Mouse (Mus musculus): ENCODE measurements at regions not wholly inside any gene's neighbourhood (a gene's known extent, or its start where the extent isn't known, plus 50 kb on each side); places are given as distances from the start of the nearest gene placed in this dataset.

DNA sequence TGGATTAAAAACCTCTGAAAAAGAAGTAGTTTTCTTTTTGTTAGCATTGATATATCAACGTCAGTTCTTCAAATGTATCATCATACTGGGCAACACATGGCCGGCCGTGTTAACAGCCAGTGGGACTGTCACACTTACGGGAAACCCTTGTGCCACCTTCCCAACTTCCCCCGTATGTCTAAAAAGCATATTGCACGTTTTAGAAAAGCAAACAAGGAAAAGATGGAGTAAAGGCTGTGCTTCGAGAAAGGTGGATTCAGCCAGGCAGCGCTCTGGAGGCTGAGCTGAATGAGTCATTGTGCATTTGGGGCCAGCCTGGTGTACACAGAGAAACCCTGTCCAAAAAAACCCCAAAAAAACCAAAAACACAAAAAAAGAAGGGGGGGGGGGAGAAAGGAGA lies 193.4 kb downstream of the 3100002H09Rik start:
- WGBS, result 88% methylated on average over 8 of the region's 8 CpGs
- ATAC-seq (ENCODE audit: insufficient number of reproducible peaks, low FRiP score, low TSS enrichment, low read depth), result no peak
- H3K4me3 ChIP-seq (ENCODE audit: low read depth, low read length), result no peak overlapping the region
- H3K9ac ChIP-seq (ENCODE audit: low read length), result no peak overlapping the region
- no peaks in the 10 kb centered on the region for H3K27me3 ChIP-seq (ENCODE audit: control insufficient read depth, insufficient read depth, low read length)
- DNase-seq (ENCODE audit: low spot score), result no peak
- H3K27ac ChIP-seq (replicated peaks; ENCODE audit: low read depth, low read length), result no peak overlapping the region
- no peak overlapping the region for H3K4me2 ChIP-seq (ENCODE audit: low read depth, severe bottlenecking)
- no peaks in the 10 kb centered on the region for H3K4me1 ChIP-seq (ENCODE audit: control insufficient read depth, insufficient read depth, low read length)
- H3K36me3 ChIP-seq (ENCODE audit: control insufficient read depth, insufficient read depth, low read length), result no peaks in the 10 kb centered on the region
- no peaks in the 10 kb centered on the region for H3K9me3 ChIP-seq (ENCODE audit: control insufficient read depth, low read length)

GRCm38 (mm10) chr4:124416266-124416665 lies 194.3 kb downstream of the 3100002H09Rik start:
- Histone ChIP-seq H3K27ac (replicated peaks; ENCODE audit: low read depth, low read length) (no peak overlapping the region), H3K4me1 (ENCODE audit: control insufficient read depth, insufficient read depth, low read length) (no peaks in the 10 kb centered on the region), H3K27me3 (ENCODE audit: control insufficient read depth, insufficient read depth, low read length) (no peaks in the 10 kb centered on the region), H3K4me2 (ENCODE audit: low read depth, severe bottlenecking) (no peak overlapping the region), H3K4me3 (ENCODE audit: low read depth, low read length) (no peak overlapping the region), H3K9me3 (ENCODE audit: control insufficient read depth, low read length) (no peaks in the 10 kb centered on the region), H3K9ac (ENCODE audit: low read length) (no peak overlapping the region), H3K36me3 (ENCODE audit: control insufficient read depth, insufficient read depth, low read length) (no peaks in the 10 kb centered on the region)
- ATAC-seq (ENCODE audit: insufficient number of reproducible peaks, low FRiP score, low TSS enrichment, low read depth) (no peak), DNase-seq (ENCODE audit: low spot score) (no peak)
- WGBS, result 87% methylated on average over 6 of the region's 6 CpGs

- WGBS, result 77% methylated on average over 7 of the region's 7 CpGs
- H3K9ac ChIP-seq (ENCODE audit: low read length), result no peak overlapping the region
- H3K4me2 ChIP-seq (ENCODE audit: low read depth, severe bottlenecking), result no peak overlapping the region
- no peaks in the 10 kb centered on the region for H3K9me3 ChIP-seq (ENCODE audit: control insufficient read depth, low read length)
- no peak for ATAC-seq (ENCODE audit: insufficient number of reproducible peaks, low FRiP score, low TSS enrichment, low read depth)
- H3K27me3 ChIP-seq (ENCODE audit: control insufficient read depth, insufficient read depth, low read length), result no peaks in the 10 kb centered on the region
- no peak overlapping the region for H3K4me3 ChIP-seq (ENCODE audit: low read depth, low read length)
- DNase-seq (ENCODE audit: low spot score), result no peak
- H3K4me1 ChIP-seq (ENCODE audit: control insufficient read depth, insufficient read depth, low read length), result no peaks in the 10 kb centered on the region
- no peaks in the 10 kb centered on the region for H3K36me3 ChIP-seq (ENCODE audit: control insufficient read depth, insufficient read depth, low read length)
- no peak overlapping the region for H3K27ac ChIP-seq (replicated peaks; ENCODE audit: low read depth, low read length)
Observed at GRCm38 (mm10) chr4:124414386-124414785, 196.2 kb downstream of the 3100002H09Rik start.

- DNase-seq (ENCODE audit: low spot score) (no peak), ATAC-seq (ENCODE audit: insufficient number of reproducible peaks, low FRiP score, low TSS enrichment, low read depth) (no peak)
- H3K27ac ChIP-seq (replicated peaks; ENCODE audit: low read depth, low read length), result no peak overlapping the region
- no peak overlapping the region for H3K4me2 ChIP-seq (ENCODE audit: low read depth, severe bottlenecking)
- WGBS, result 100% methylated on average over 1 of the region's 1 CpGs
- no peaks in the 10 kb centered on the region for H3K36me3 ChIP-seq (ENCODE audit: control insufficient read depth, insufficient read depth, low read length)
- no peak overlapping the region for H3K4me3 ChIP-seq (ENCODE audit: low read depth, low read length)
- no peaks in the 10 kb centered on the region for H3K4me1 ChIP-seq (ENCODE audit: control insufficient read depth, insufficient read depth, low read length)
- H3K9me3 ChIP-seq (ENCODE audit: control insufficient read depth, low read length), result no peaks in the 10 kb centered on the region
- H3K9ac ChIP-seq (ENCODE audit: low read length), result no peak overlapping the region
- H3K27me3 ChIP-seq (ENCODE audit: control insufficient read depth, insufficient read depth, low read length), result no peaks in the 10 kb centered on the region
Observed at GRCm38 (mm10) chr4:124409279-124409678, 201.3 kb downstream of the 3100002H09Rik start.

- H3K4me1 ChIP-seq (ENCODE audit: control insufficient read depth, insufficient read depth, low read length), result 0 out of 2 replicates have a peak, but pooled peaks cover 3% of the 10 kb centered on the region
- no peak overlapping the region for H3K9ac ChIP-seq (ENCODE audit: low read length)
- no peak overlapping the region for H3K4me3 ChIP-seq (ENCODE audit: low read depth, low read length)
- WGBS, result 36% methylated on average over 8 of the region's 8 CpGs
- no peaks in the 10 kb centered on the region for H3K36me3 ChIP-seq (ENCODE audit: control insufficient read depth, insufficient read depth, low read length)
- no peak for ATAC-seq (ENCODE audit: insufficient number of reproducible peaks, low FRiP score, low TSS enrichment, low read depth)
- H3K9me3 ChIP-seq (ENCODE audit: control insufficient read depth, low read length), result no peaks in the 10 kb centered on the region
- no peak overlapping the region for H3K27ac ChIP-seq (replicated peaks; ENCODE audit: low read depth, low read length)
- H3K4me2 ChIP-seq (ENCODE audit: low read depth, severe bottlenecking), result no peak overlapping the region
- no peak for DNase-seq (ENCODE audit: low spot score)
- no peaks in the 10 kb centered on the region for H3K27me3 ChIP-seq (ENCODE audit: control insufficient read depth, insufficient read depth, low read length)
Observed at GRCm38 (mm10) chr4:124402075-124402474, 208.5 kb downstream of the 3100002H09Rik start.

- Histone ChIP-seq H3K27ac (replicated peaks; ENCODE audit: low read depth, low read length) (no peak overlapping the region), H3K4me3 (ENCODE audit: low read depth, low read length) (no peak overlapping the region), H3K27me3 (ENCODE audit: control insufficient read depth, insufficient read depth, low read length) (no peaks in the 10 kb centered on the region), H3K9ac (ENCODE audit: low read length) (no peak overlapping the region), H3K36me3 (ENCODE audit: control insufficient read depth, insufficient read depth, low read length) (no peaks in the 10 kb centered on the region), H3K9me3 (ENCODE audit: control insufficient read depth, low read length) (no peaks in the 10 kb centered on the region), H3K4me1 (ENCODE audit: control insufficient read depth, insufficient read depth, low read length) (0 out of 2 replicates have a peak, but pooled peaks cover 3% of the 10 kb centered on the region), H3K4me2 (ENCODE audit: low read depth, severe bottlenecking) (no peak overlapping the region)
- DNase-seq (ENCODE audit: low spot score) (no peak), ATAC-seq (ENCODE audit: insufficient number of reproducible peaks, low FRiP score, low TSS enrichment, low read depth) (no peak)
- 84% methylated on average over 8 of the region's 8 CpGs for WGBS
Observed at GRCm38 (mm10) chr4:124400741-124401140, 209.9 kb downstream of the 3100002H09Rik start.

DNA sequence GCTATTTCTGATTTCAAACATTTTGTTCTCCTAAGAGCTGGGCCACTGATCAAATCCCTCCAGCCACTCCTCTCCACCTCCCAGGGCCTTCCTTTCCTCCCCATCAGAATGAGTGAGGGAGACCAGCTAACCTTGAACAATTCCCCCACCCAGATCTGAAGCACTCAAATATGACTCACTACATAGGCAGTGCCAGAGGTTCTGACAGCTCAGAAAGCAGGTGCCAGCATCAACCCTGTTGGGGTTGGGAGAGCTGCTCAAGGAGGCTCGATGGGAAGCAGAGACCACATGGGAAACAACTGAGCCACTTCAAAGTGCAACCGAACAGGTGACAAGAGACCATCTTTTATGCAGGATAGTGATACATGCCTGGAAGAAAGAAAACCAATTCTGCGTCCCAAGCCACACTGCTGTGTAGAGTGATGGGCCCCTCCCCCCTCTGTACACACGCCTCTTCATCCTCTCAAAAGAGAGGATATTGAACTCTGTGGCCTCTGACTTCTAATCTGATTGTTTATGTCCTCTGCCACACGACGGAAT lies 210.4 kb downstream of the 3100002H09Rik start:
- no peak overlapping the region for H3K4me3 ChIP-seq (ENCODE audit: low read depth, low read length)
- H3K27ac ChIP-seq (replicated peaks; ENCODE audit: low read depth, low read length), result no peak overlapping the region
- no peaks in the 10 kb centered on the region for H3K9me3 ChIP-seq (ENCODE audit: control insufficient read depth, low read length)
- H3K4me2 ChIP-seq (ENCODE audit: low read depth, severe bottlenecking), result no peak overlapping the region
- DNase-seq (ENCODE audit: low spot score) (no peak), ATAC-seq (ENCODE audit: insufficient number of reproducible peaks, low FRiP score, low TSS enrichment, low read depth) (no peak)
- 69% methylated on average over 6 of the region's 6 CpGs for WGBS
- H3K27me3 ChIP-seq (ENCODE audit: control insufficient read depth, insufficient read depth, low read length), result no peaks in the 10 kb centered on the region
- no peaks in the 10 kb centered on the region for H3K36me3 ChIP-seq (ENCODE audit: control insufficient read depth, insufficient read depth, low read length)
- H3K9ac ChIP-seq (ENCODE audit: low read length), result no peak overlapping the region
- peaks cover 3% of the 10 kb centered on the region; the same call in 1 of the 2 replicates for H3K4me1 ChIP-seq (ENCODE audit: control insufficient read depth, insufficient read depth, low read length)

DNA sequence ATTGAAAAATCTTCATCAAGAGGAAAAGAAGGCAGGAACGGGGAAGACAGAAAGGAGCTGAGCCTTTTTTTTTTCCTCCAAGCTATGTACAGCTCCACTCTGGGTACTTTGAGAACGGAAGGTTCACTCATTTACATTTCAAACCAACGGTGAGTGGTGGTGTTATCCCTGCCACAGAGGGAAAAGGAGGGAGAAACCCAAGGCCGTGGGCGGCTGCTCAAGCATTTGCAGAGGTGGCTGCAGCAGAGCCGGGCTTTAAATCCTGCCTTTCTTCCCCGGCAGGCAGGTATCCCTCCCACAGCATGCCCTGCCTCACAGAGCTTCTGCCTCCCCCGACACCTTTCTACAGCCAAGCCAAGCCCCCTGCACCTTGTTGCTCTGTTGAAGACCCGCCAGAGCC lies 212.2 kb downstream of the 3100002H09Rik start:
- Histone ChIP-seq H3K27me3 (ENCODE audit: control insufficient read depth, insufficient read depth, low read length) (no peaks in the 10 kb centered on the region), H3K4me3 (ENCODE audit: low read depth, low read length) (no peak overlapping the region), H3K9me3 (ENCODE audit: control insufficient read depth, low read length) (no peaks in the 10 kb centered on the region), H3K27ac (replicated peaks; ENCODE audit: low read depth, low read length) (no peak overlapping the region), H3K9ac (ENCODE audit: low read length) (no peak overlapping the region), H3K4me1 (ENCODE audit: control insufficient read depth, insufficient read depth, low read length) (peaks cover 6% of the 10 kb centered on the region; the same call in 1 of the 2 replicates), H3K4me2 (ENCODE audit: low read depth, severe bottlenecking) (no peak overlapping the region), H3K36me3 (ENCODE audit: control insufficient read depth, insufficient read depth, low read length) (no peaks in the 10 kb centered on the region)
- ATAC-seq (ENCODE audit: insufficient number of reproducible peaks, low FRiP score, low TSS enrichment, low read depth), result no peak
- 22% methylated on average over 9 of the region's 9 CpGs for WGBS
- no peak for DNase-seq (ENCODE audit: low spot score)

Data from limb, embryonic 11.5 days (tissue).